Mouse (Mus musculus): ENCODE results near the gene Crat. TPM values are rescaled to one million over a fixed set of nuclear protein-coding genes. Genes with fewer than 3 reads are reported as not detected.

Gene Crat
- total RNA-seq (2023): 10 to 100 TPM; 29.9 to 34.0 TPM

DNA sequence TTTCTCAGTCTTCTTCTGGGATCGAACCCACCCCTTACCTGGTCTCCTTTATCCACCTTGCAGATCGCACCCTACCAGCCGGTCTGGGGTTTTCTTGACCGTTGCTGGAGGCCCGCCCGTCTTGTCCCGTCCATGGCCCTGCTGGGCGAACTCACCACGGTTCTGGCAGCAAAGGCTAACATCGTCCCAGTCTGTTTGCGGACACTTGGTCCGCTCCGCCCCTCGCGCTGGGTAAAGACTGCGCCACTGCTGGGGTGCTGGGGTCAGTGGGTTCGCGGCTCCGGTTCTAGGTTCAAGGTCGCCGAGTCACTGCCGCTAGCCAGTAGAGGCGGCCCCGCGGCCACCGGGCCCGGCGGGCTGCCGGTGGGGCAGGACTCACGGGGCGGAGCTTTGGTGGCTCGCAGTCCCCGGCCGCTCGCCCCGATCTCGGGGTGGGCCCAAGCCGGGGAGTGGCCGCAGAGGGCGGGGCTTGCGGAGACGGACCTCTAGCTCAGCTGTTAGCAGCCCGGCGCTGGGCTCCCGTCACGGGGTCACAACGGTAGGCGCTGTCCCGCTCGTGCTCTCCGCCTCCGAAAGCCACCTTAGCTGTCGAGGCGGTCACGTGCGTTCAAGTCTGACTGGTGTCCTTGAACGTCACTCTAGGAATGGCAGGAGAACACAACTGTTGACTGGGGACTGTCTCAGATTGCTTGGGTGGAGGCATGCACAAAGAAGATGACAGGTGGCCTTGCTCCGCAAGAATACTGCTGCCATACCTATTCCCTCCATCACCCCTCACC is at the start of gene Crat:
TSS of gene Crat (minus strand) at position 657 of the 779 bp plus-strand sequence.

GRCm38 (mm10) chr2:30415936-30416648 is 479 bp upstream of the Crat start, which contains the start of gene Ptpa:
Gene Ptpa, plus strand, starts transcription at chr2:30416039.

GRCm38 (mm10) chr2:30392114-30392576 is 23.5 kb downstream of the Crat start, which contains the start of gene Dolpp1:
Gene Dolpp1, plus strand, starts transcription at chr2:30392254.

GRCm38 (mm10) chr2:30363773-30364650 is 51.6 kb downstream of the Crat start, which contains the start of gene Miga2:
Gene Miga2, plus strand, starts transcription at chr2:30364233.

DNA sequence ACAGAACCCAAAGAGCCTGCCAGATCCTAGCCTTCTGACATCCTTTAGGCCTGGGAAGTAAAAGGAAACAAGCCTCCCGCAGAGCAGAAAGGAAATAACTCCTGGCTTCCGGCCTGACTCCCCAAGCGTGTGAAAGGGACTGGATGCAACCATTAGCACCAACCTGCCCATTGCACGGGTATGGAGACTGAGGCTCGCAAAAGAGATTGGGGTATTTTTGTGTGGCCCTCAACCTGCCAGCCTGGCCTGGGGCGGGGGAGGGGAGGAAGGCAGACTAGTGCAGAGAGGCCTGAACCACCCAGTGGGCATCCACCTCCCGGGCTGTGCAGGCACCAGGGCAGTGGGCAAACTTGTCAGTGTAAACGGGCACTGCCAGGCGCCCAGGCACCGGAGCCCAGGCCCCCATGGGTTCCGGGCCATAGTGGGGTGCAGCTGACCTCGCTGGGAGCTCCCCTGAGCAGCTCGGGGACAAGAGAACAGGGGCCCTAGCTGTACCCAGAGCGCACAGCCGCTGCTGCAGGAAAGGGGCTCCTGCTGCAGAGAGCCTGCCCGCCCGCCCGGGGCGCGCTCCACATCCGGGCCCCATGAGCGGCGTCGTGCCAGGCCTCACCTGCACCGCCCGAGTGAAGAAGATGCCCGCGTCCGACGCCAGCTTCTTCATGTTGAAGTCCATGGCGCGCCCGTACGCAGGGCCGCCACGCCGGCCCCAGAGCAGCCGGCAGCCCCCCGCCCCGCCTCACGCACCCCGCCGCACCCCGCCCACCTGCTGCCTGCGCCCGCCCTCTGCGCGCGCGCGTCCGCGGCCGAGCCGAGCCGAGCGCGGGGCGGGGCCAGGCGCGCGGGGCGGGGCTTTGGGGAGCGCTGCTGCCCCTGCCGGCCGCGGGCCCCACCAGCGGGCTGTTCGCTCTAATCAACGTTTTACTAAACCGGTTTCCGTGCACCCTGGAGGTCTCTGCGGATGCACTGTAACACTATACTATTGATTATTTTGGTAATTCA is 56.8 kb downstream of the Crat start, which contains the start of gene Sh3glb2:
TSS of gene Sh3glb2 (minus strand) at position 805 of the 999 bp plus-strand sequence.

Other genes with a start within 250 kb of the Crat start
- gene Endog, start 244.3 kb downstream of the Crat start, total RNA-seq (2023): 1 to 10 TPM; 1.3 to 2.3 TPM
- 1 to 10 TPM; 8.3 to 9.2 TPM for gene Spout1, start 237.4 kb downstream of the Crat start, total RNA-seq (2023)
- 1 to 10 TPM; 2.5 to 4.1 TPM for gene Kyat1, start 210.0 kb downstream of the Crat start, total RNA-seq (2023)
- gene Lrrc8a, start 178.1 kb downstream of the Crat start, total RNA-seq (2023): 10 to 100 TPM; 16.5 to 16.8 TPM
- gene Gm28035, start 175.2 kb downstream of the Crat start, total RNA-seq (2023): under 1 TPM in 1 of 2 experiments, not detected in 1; 0.20 TPM
- gene Phyhd1, start 149.6 kb downstream of the Crat start, total RNA-seq (2023): 1 to 10 TPM in 1 of 2 experiments, under 1 TPM in 1; 0.68 to 2.1 TPM
- 1 to 10 TPM in 1 of 2 experiments, not detected in 1; 1.5 TPM for gene Gm28038, start 134.8 kb downstream of the Crat start, total RNA-seq (2023)
- 1 to 10 TPM; 4.8 to 5.2 TPM for gene Dolk, start 129.5 kb downstream of the Crat start, total RNA-seq (2023)
- gene Nup188, start 129.4 kb downstream of the Crat start, total RNA-seq (2023): 10 to 100 TPM; 32.3 to 32.4 TPM
- 10 to 100 TPM; 18.7 to 19.1 TPM for gene Sh3glb2, start 56.5 kb downstream of the Crat start, total RNA-seq (2023)
- gene Miga2, start 51.6 kb downstream of the Crat start, total RNA-seq (2023): 1 to 10 TPM; 5.3 to 8.0 TPM
- 10 to 100 TPM; 10.7 to 12.4 TPM for gene Dolpp1, start 23.6 kb downstream of the Crat start, total RNA-seq (2023)
- 100 to 1,000 TPM; 107 to 122 TPM for gene Ptpa, start 226 bp upstream of the Crat start, total RNA-seq (2023)
- gene Ier5l, start 58.4 kb upstream of the Crat start, total RNA-seq (2023): under 1 TPM; 0.49 to 0.57 TPM
- not detected for gene Cstad, start 179.2 kb upstream of the Crat start, total RNA-seq (2023)